Mouse (Mus musculus) heart, postnatal 0 days (tissue): Measurements from ENCODE around the gene Hmox2.

Experiments
- CTCF ChIP-seq: IDR thresholded peaks from 2 replicates; pipeline ENCODE4 v1.5.1; 2016; ENCODE audit warnings: antibody characterized with exemption, control low read depth, low read depth
- EP300 ChIP-seq: IDR thresholded peaks from 2 replicates; pipeline ENCODE4 v1.6.1; 2016; ENCODE audit warnings: antibody characterized with exemption, low read depth

DNA sequence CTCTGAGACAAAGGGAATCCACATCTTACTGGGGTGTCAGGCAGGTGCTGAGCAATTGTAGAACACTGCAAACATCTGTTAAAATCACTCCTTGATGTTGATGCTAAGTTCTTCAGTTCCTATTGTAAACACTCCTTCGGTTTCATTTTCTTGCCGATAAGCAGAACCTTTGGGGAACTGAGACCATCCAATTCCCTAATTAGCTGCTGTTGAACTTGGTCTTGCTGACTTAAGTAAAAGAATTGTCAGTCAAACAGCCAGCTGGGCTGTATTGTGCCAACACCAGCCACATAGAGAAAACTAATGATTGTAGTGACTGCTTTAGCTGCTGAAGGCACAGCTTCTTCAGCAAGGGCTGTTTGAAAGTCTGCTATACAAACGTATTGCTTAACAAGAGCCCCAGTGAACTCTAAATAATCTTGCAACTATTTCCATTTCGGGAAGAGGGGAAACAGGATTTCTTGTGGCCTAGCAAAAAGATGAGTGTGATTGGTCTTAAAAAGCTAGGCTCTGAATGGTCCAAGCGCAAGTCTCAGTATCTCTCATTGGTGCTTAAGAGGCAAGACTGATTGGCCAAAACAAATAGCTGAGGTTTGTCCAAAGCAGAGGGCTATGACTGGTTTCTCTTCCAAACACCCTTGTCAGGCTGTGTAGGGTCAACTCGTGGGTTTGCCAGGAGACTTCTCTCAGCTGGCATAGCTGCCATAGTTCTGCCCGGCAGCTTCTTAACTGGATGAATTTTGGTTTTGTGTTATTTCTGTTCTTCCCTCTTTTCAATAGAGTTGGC lies 3.8 kb upstream of the Hmox2 start:
- TF ChIP-seq CTCF (no peak), EP300 (no peak)
